In the genomic region with DNA sequence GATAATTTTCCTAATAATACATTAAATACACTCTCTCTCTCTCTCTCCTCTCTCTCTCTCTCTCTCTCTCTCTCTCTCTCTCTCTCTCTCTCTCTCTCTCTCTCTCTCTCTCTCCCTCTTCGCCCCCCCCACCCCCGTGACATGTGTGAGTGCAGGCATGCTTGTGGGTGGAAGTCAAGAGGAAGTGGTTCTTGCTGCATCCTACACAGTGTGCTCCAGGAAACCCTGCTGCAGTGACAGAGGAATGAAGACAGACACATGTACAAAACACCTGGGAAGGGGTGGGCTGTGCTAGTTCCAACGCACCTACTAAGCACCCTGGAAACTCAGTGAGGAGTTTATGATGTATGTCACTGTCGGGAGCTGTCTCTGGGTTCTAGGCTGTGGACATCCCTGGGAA, we compare ENCODE assay signal across 24 mouse cellular contexts. TPM values are rescaled to one million over a fixed set of nuclear protein-coding genes. Genes with fewer than 3 reads are reported as not detected.
DNase-seq lines count a peak whose midpoint lies in the region; ATAC-seq lines count a peak whose summit lies in the region.
"Had no signal": no experiment of that assay in that cellular context is flagged by ENCODE, and none has a peak within 500 bp of the region (broad histone marks: within the 10 kb centered on the region; RNA-seq: fewer than 3 reads in every experiment).

No protein-coding gene starts in this region.

- H3K36me3 ChIP-seq in forebrain, embryonic 11.5 days (ENCODE audit: control insufficient read depth, insufficient read depth, low read length): no peaks in the 10 kb centered on the region
- H3K36me3 ChIP-seq in kidney, embryonic 14.5 days (ENCODE audit: control insufficient read depth, insufficient read depth, low read length): no peaks in the 10 kb centered on the region
- H3K36me3 ChIP-seq: liver, embryonic 15.5 days; neural tube, embryonic 15.5 days had no signal

- 88% methylated on average over 3 of the region's 4 CpGs for WGBS in forebrain, embryonic 11.5 days
- 88% methylated on average over 2 of the region's 4 CpGs for WGBS in kidney, embryonic 14.5 days

- no peaks in the 10 kb centered on the region for H3K9me3 ChIP-seq in forebrain, embryonic 11.5 days (ENCODE audit: control insufficient read depth, low read length)
- no peaks in the 10 kb centered on the region for H3K9me3 ChIP-seq in kidney, embryonic 14.5 days (ENCODE audit: control insufficient read depth, low read length)
- H3K9me3 ChIP-seq: hindbrain, embryonic 10.5 days; limb, embryonic 10.5 days; neural tube, embryonic 15.5 days had no signal

- no peak overlapping the region for H3K9ac ChIP-seq in forebrain, embryonic 11.5 days (ENCODE audit: low read length)
- no peak overlapping the region for H3K9ac ChIP-seq in kidney, embryonic 14.5 days (ENCODE audit: low read depth, low read length)
- H3K9ac ChIP-seq: liver, embryonic 15.5 days; neural tube, embryonic 15.5 days had no signal

- no peak overlapping the region for H3K27ac ChIP-seq in forebrain, embryonic 11.5 days (ENCODE audit: low read depth, low read length)
- no peak overlapping the region for H3K27ac ChIP-seq in kidney, embryonic 14.5 days (ENCODE audit: low read depth, low read length)
- H3K27ac ChIP-seq: embryonic facial prominence, embryonic 10.5 days; hindbrain, embryonic 10.5 days; limb, embryonic 10.5 days; liver, embryonic 15.5 days; midbrain, embryonic 10.5 days; neural tube, embryonic 15.5 days had no signal

- peaks cover 2% of the 10 kb centered on the region; the same call in 1 of the 2 replicates for H3K27me3 ChIP-seq in forebrain, embryonic 11.5 days (ENCODE audit: control insufficient read depth, insufficient read depth, low read length)
- H3K27me3 ChIP-seq in kidney, embryonic 14.5 days (ENCODE audit: control insufficient read depth, insufficient read depth, low read length): no peaks in the 10 kb centered on the region
- H3K27me3 ChIP-seq: liver, embryonic 15.5 days had no signal

- peak; percentile 45 for DNase-seq in CD4-positive helper T cell, adult 2 months (ENCODE audit: low read depth, low spot score)
- DNase-seq in thymus, postnatal 25 days: peak; percentile 25
- no peak for DNase-seq in embryo, embryonic 11 days
- DNase-seq in forebrain, embryonic 11.5 days (ENCODE audit: low spot score): no peak
- DNase-seq: adrenal gland, postnatal 25 days; cerebellum, adult 8-10 months; gastrocnemius, postnatal 25 days; kidney, postnatal 10 days; liver; lung, postnatal 4 days had no signal

- no peaks in the 10 kb centered on the region for H3K4me1 ChIP-seq in forebrain, embryonic 11.5 days (replicated peaks; ENCODE audit: control insufficient read depth, insufficient read depth, low read length)
- H3K4me1 ChIP-seq in kidney, embryonic 14.5 days (ENCODE audit: control insufficient read depth, insufficient read depth, low read length): no peaks in the 10 kb centered on the region
- H3K4me1 ChIP-seq: embryonic facial prominence, embryonic 10.5 days; limb, embryonic 10.5 days; liver, embryonic 15.5 days; midbrain, embryonic 10.5 days; neural tube, embryonic 15.5 days had no signal

- H3K4me2 ChIP-seq in forebrain, embryonic 11.5 days (ENCODE audit: low read depth, low read length, severe bottlenecking): no peak overlapping the region
- H3K4me2 ChIP-seq in kidney, embryonic 14.5 days (replicated peaks; ENCODE audit: low read depth, low read length): no peak overlapping the region
- H3K4me2 ChIP-seq: liver, embryonic 15.5 days; neural tube, embryonic 15.5 days had no signal

- ATAC-seq in common myeloid progenitor, adult 5-6 weeks (replicated peaks; ENCODE audit: low read depth, poor library complexity, severe bottlenecking): peak; percentile 76
- peak; percentile 89 for ATAC-seq in megakaryocyte progenitor cell, adult 5-6 weeks (replicated peaks; ENCODE audit: poor library complexity)
- no peak for ATAC-seq in forebrain, embryonic 11.5 days (replicated peaks; ENCODE audit: low FRiP score)
- no peak for ATAC-seq in kidney, embryonic 14.5 days (ENCODE audit: low FRiP score, low TSS enrichment)
- ATAC-seq: forebrain, embryonic 16.5 days; hindbrain, embryonic 16.5 days; intestine, postnatal 0 days; midbrain, embryonic 16.5 days had no signal

- H3K4me3 ChIP-seq in forebrain, embryonic 11.5 days (ENCODE audit: low read depth, low read length): no peak overlapping the region
- H3K4me3 ChIP-seq in kidney, embryonic 14.5 days (ENCODE audit: low read length): no peak overlapping the region
- H3K4me3 ChIP-seq: embryonic facial prominence, embryonic 10.5 days; hindbrain, embryonic 10.5 days; limb, embryonic 10.5 days; liver, embryonic 15.5 days; midbrain, embryonic 10.5 days; myocyte; neural tube, embryonic 15.5 days had no signal

RNA-seq across cellular contexts. Expression of gene Irx5, which starts 28.2 kb away (rescaled TPM):
- total RNA-seq in common myeloid progenitor, adult 5-6 weeks (2017): not detected in 2 replicates
- total RNA-seq in megakaryocyte progenitor cell, adult 5-6 weeks (2015): not detected in 2 replicates
- total RNA-seq in megakaryocyte progenitor cell, adult 5-6 weeks (2017): not detected in 2 replicates
- polyA plus RNA-seq in forebrain, embryonic 11.5 days (2014; fragmentation: Nextera tagmentation; extraction: Ambion mirVana): 9.0 and 9.5 TPM in 2 replicates
- 2.1 and 2.7 TPM in 2 replicates for polyA plus RNA-seq in kidney, embryonic 14.5 days (2014; fragmentation: Nextera tagmentation; extraction: Ambion mirVana)
- polyA plus RNA-seq: liver, embryonic 15.5 days had no signal

Comparison
In these comparisons a context has a peak if more than half of its experiments do, and no peak if none do; other contexts are left out.
1. DNase-seq: peak in CD4-positive helper T cell, adult 2 months (single experiment) and thymus, postnatal 25 days (single experiment); none in embryo, embryonic 11 days (single experiment) and forebrain, embryonic 11.5 days (single experiment).
2. ATAC-seq: peak in common myeloid progenitor, adult 5-6 weeks (single experiment) and megakaryocyte progenitor cell, adult 5-6 weeks (single experiment); none in forebrain, embryonic 11.5 days (single experiment) and kidney, embryonic 14.5 days (single experiment).